Mouse (Mus musculus) spleen, adult 18-20 months (tissue): ENCODE measurements around the gene Tmem199.

Source experiments
- DNase-seq, 2 experiments: peaks; one replicate each; pipeline ENCODE4 v3.0.0; 2022; ENCODE audit warnings: mixed read lengths in 2 of 2

The Tmem199 gene

DNA sequence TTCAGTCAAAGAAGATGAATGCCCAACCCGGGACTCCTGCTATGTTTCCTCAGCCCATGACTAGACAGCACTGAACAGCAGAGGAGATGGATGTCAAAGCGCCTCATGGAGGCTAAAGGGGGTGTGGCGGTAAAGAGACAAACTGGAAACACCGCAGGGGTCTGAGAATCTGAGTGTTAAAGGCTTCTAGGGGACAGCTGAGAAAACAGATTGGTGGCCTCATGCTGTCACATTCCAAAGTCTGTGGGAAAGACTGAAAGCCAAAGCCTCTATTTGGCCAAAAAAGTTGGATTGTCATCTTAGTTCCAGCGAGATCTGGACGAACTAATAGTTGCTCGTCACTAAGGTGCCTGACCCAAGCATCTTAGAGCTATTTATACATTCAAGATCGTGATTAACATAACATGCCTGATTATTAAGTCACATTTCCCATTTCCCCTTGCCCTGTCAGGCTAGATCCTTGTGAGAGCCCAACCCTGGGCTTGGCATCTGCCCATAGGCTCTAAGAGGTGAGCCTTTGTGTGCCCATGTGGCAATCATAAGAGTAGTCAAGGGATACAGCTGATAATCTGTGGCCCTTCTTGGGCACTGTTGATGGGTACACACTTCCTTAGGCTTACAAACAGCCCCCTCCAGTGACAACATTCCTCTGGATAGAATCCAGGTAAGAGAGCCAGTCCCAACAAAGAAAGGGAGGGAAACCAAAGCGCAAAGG, 11.4 kb upstream of the Tmem199 start:
- no peak for DNase-seq

DNA sequence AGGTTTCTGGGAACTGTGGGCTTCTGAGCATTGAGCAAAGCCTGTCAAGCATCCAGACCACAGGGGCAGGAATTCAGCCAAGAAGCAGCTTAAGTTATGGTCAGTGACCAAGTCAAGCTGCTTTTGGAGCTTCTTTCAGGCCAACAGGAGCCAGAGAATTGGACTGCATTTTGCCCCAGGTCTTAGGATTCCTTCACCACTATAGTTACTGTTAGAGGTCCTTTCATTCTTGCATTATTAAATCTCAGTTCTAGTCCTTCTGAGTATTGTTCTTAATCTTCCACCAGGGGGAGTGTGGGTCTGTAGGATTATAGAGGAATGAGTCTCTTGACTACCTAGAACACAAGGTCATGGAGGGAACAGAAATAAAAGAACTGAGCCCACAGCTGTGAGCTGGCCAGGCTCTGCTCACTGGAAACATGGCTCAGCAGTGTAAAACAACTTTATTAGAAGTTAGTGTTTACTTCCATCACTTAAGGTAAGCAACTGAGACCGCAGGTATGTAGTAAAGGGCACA, 10.6 kb upstream of the Tmem199 start:
- DNase-seq: no peak

DNA sequence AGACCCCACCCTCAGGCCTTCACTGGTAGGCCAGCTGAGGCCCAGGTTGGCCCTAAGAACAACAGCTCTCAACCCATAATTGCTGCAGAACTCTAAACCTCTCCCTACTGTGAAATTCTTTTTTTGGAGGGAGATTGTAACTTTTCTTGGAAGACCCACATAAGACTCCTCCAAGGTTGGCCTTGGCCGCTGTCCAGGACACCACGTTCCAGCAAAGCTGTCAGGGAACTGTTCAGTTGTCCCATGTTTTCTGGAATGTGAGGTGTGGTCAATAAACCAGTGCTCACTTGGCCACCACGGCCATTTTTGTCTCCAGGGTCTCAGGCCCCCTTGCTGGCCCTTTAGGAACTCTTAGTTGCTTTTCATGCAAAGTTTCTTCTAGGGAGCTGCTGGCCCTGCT, 9.9 kb upstream of the Tmem199 start:
- no peak for DNase-seq

DNA sequence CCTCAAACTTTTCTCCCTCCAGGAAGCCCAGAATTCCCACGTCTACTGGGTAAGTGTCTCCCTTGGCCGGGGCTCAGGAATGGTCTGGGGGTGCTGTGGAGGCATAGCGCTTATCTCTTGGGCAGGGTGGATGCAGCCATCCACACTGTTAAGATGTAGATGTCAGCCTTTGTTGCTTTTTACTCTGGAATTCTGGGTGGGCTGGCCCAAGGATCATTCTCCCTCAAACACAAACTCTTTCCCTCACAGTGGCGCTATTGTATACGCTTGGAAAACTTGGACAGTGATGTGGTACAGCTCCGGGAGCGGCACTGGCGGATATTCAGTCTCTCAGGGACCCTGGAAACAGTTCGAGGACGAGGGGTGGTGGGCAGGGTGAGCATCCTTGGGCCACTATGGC, 7.0 kb upstream of the Tmem199 start:
- no peak for DNase-seq

DNA sequence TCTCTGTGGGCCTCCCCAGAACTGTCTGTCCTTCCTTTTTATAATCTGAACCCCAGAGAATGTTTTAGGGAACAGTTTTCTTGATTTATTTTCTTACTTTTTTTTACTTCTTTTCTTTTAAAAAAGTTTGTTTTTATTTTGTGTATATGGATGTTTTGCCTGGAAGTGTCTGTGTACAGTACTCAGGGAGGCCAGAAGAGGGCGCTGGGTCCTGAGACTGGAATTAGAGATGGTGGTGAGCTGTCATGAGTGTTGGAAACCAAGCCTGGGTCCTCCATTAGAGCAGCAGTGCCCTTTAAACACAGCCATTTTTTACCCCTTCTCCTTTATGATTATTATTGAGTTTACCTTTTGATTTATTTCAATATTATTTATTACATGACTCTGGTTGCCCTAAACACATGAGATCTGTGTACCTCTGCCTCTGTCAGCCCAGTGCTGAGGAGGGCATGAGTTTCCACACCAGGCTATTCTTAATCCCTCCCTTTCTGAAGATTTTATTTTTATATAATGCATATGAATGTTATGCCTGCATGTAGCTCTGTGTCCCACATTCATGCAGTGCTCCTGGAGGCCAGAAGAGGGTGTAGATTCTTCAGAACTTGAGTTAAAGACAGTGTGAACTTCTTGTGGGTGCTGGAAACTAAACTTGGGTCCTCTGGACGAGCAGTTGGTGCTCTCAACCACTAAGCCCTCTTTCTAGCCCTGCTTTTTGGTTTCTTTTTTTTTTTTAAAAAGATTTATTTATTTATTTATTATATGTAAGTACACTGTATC, 3.8 kb upstream of the Tmem199 start:
- DNase-seq: no peak

DNA sequence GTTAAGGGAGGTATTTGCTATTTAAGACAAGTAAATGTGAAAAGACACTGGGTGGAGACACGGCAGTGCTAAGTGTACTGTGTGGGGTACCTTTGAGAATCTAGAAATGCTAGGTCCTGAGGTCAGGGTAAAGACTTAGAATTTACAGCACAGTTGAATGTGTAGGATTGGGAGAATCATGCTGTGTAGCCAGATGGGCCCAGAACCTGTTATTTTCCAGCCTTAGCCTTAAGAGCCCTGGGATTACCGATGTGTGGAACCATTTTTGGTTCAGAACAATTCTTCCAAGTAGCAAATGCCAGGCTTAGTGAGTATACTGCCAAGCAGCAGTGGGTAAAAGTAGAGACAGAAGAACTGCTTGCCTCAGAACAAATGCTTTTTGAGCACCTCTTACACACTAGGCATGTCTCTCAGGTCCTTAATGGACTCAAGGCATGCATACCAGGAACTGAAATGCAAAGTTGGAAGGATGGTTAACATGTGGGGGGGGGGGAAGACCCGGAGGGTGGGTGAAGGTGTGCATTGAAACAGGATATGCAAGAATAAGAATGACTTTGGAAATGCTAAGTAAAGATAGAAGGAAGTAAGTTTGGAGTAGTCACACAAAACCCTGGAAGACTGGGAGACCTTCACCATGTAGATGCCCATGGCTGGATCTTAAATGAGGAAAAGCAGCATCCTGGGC, 1.3 kb upstream of the Tmem199 start:
- DNase-seq: no peak

DNA sequence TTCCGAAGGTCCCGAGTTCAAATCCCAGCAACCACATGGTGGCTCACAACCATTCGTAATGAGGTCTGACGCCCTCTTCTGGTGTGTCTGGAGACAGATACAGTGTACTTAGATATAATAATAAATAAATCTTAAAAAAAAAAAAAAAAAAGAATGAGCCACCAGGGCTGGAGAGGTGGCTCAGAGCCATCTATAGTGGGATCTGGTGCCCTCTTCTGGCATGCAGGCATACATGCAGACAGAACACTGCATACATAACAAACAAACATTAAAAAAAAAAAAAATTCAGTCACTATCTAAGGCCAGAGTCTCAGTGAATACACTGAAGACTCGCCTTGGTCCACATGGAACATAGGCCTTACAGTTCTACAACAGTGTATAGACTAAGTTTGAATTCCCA, 2.8 kb downstream of the Tmem199 start:
- no peak for DNase-seq

DNA sequence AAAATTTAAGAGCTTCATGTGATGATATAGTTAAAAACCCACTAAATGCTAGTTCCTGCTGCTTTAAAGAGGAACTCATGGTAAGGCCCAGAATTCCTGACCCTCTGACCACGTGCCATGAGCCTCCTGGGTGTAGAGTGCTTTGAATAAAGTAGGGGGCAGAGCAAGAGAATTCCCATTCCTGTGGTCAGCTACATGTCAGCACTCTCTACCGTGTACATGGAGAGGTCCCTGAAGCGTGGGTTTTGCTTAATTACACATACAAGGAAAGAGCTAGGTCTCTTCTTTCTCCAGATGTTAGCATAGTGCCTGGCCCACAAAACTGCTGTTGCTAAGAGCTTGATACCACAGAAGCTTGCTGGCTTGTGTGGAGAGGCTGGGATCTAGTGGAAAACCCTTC, 6.5 kb downstream of the Tmem199 start:
- no peak for DNase-seq

DNA sequence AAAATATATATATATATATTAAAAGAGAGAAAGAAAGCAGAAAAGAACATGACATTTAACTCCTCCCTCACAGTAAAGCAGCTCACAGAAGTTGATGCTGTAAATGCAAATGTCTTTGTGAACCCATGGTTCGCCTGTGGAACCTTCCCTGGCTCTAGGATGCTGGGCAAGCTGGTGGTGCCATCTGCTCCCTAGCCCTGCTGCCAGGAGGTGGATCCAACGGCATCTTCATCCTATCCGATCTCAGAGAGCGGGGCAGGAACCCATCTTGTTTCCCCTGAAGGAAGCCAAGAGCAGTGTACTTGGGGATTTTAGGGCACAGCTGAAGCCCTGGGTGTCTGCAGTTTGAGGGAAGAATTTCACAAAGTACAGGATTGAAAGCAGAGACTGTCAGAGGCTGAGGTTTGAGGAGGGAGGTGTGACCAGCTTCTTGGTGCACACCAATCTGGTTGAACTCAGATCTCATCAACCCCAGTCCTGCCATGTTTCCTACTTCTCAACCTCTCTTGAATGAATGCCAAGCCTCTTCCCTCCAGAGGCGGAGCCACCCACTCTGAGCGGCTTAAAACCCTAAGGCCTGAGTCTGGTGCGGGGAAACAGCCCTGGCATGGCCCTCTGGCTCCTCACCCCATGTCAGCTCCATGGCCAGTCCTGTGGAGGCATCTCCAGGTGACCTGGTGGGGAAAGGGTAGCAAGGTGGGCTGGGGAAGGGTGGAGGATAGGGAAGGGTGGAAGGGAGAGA, 8.9 kb downstream of the Tmem199 start, which contains the start of gene Sebox:
Sebox (plus strand) TSS at position 539 of the 742 bp plus-strand sequence.
- DNase-seq: no peak

DNA sequence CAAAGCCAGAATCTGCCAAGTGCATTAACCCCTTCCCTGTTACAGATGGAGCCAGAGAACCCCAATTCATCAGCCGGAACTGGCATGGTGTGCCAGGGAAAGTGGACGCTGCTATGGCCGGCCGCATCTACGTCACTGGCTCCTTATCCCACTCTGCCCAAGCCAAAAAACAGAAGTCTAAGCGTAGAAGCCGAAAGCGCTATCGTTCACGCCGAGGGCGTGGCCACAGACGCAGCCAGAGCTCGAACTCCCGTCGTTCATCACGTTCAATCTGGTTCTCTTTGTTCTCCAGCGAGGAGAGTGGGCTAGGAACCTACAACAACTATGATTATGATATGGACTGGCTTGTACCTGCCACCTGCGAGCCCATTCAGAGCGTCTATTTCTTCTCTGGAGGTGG, 10.4 kb downstream of the Tmem199 start:
- DNase-seq: no peak

DNA sequence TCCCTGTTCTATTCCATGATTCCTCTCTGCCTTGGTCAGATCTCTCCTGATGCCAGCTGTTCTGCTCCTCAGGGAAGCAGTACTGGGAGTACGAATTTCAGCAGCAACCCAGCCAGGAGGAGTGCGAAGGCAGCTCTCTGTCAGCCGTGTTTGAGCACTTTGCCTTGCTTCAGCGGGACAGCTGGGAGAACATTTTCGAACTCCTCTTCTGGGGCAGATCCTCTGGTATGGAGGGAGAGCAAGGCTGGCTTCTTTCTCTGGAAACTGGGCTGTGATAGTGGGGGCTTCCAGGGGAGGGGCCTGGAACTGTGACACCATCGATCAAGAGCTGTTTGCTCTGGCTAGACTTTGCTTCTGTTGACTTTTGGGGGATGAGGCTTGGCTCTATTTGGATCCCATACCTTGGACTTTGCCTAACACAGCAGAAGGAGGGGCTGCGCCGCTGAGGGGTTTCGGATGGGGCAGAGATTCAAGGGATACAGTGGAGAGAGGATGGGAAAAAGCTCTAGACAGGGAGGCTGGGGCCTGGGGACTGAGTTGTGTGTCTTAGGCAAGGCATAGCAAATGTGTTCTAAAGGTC, 11.3 kb downstream of the Tmem199 start:
- no peak for DNase-seq

DNA sequence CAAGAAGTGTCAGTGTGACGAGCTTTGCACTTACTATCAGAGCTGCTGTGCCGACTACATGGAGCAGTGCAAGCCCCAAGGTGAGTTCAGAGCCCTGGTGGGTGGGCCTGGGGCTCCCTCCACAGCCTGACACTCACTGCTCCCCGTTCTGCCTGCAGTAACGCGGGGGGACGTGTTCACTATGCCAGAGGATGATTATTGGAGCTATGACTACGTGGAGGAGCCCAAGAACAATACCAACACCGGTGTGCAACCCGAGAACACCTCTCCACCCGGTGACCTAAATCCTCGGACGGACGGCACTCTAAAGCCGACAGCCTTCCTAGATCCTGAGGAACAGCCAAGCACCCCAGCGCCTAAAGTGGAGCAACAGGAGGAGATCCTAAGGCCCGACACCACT, 12.4 kb downstream of the Tmem199 start:
- no peak for DNase-seq

DNA sequence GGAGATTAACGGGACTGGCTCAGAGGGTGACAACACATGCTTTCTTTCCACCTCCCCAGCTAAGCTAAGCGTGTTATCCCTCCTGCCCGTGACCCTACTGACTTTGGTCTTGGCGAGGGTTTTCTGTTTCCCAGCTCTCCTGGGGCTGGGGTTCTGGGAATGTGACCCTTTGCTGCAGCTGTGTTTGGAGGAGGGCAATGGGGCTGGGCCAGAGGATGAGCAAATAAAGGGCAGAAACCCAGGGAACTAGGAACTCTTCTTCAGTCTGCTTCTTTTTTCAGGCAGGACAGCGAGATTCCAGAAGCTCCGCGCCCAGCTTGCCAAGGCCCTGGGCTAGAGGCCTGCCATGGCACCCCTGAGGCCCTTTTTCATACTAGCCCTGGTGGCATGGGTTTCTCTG, 13.0 kb downstream of the Tmem199 start, which contains the start of gene Vtn:
Vtn (plus strand) TSS at position 88 of the 400 bp plus-strand sequence.
- no peak for DNase-seq

DNA sequence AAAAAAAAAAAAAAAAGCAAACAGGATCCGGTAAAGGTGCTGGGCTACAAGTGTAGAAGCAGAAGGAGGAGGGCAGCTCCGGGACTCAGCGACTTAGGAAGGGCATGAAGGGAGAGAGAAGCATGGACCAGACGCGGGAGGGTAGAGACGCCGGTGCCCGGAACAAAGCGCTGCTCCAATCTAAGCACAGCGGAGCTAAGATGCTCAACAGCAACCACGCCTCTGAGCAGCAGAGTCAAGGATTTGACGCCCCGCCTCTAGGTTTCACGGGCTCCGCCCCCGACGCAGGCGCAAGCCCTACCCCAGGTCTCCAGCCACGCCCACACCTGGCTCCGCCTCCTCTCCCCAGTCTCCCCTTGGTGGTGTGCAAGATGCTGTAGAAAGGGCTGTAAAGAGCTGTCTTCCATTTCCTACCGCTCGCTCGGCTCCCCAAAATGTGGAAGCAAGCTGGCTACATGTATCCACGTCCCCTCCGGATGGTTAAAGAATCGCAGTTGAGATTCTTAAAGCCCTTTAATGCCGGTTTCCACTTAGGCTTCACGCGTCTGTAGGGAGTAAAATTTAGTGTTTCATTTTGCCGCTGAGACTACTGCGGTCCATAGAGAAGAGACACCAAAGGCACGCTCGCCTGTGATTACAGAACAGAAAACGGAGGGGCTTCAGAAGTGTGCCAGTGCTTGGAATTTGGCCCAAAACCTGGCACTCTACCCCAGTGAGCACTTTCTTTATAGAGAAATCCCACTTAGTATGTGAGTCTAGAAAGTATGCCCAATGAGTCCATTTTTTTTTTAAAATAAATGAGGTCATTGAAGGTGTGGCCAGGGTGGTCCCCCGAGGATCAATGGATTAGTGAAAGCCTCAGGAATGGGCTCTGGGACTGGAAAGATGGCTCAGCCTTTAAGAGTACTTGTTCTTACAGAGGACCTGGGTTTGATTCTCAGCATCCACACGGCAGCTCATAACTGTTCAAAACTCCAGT, 14.1 kb downstream of the Tmem199 start, which contains the start of gene Sarm1:
Sarm1 (minus strand) TSS at position 211 of the 979 bp plus-strand sequence.
- peak; percentile 96 to 99 for DNase-seq

DNA sequence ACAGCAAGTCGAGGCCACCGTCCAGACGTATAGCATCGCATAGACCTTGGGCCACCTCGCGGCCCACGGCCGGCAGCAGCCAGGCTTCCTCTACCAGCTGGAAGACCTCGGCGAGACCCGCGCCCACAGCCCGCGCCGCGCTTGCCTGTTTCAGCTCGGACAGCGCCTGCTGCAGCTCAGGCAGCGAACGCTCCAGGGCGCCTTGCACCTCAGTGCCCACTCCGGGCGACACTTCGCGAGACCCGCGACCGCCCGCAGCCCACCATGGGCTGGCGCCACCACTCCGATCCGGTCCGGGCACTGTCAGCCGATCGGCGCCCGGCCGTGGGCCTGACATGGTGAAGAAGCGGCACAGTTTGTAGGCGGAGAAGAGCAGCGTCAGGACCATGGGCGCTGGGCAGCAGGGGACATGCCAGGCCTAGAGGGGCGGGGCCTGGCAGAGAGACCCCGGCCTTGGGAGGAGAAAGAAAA, 14.9 kb downstream of the Tmem199 start:
- peak; percentile 17 to 26 for DNase-seq

DNA sequence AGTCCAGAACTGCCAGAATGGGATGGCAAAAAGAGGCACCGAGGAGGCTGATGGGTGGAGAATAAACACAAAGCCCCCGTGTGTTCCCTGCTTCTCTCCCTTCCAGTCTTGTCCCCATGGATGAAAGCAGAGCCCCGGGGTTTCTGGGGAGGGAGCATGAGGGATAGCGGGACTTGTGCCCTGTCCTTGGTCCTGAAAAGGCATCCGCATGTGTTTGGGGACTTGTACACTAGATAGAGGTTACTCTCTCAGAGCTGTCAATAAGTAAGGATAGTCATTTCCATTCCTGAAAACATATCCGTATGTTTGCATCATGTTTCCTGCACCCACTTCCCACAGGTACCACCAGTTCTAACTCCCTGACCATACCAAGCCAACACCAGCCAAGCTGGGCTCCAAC, 16.1 kb downstream of the Tmem199 start:
- DNase-seq: no peak

DNA sequence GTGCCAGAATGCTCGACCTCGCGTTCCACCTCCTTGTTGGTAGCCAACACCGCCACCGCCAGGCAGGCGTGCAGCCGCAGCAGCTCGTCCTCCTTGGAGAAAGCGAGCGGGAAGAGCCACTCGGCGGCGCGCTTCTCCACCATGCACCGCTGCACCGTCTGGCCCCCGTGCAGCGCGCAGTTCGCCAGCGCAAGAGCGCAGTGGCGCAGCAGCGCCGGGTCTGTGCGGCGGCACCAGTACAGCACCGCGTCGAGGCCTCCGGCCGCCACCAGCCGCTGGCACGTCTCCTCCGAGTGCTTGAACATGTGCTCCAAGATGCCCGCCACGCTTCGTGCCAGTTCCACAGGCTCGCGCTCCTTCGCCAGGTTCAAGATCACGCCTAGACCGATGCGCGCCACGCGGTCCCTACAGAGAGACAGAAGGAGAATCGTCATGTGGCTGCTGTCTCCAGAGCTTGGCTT, 21.2 kb downstream of the Tmem199 start:
- no peak for DNase-seq

DNA sequence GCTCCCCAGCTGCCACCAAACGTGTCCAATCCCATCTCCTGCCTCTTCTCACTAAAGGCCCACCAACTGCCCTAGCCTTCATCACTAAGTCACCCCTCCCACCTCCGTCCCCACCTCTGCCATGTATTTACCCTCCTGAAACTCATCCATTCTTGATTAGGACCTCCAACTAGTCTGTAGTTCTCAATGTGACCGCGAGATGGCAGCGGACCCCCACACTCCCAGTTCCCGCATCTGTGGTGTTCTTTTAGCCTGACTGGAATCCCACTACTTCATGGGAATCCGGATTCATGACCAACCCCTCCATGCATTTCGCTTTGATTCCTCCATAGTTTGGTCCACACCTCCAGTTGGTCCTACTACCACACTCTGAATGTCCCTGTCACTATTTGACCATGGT, 23.8 kb downstream of the Tmem199 start:
- peak; percentile 26 to 63 for DNase-seq

DNA sequence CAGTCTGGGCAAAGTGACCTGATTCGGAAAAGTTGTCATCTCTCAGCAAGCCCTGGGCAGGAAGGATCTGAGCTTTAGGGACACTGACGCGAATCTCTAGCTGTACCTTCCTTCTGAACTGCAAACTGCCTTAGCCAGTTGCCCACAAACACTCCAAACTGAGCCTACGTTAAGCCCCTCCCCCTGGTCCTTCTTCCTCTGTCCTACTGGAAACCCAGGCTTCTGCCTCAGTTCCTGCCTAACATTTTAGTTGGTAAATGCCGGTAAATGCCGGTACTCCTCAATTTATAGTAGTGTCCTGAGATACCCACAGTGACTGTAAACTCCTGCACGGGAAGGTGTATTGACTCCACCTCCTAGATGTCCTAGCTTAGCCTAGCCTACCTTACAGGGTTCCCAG, 28.3 kb downstream of the Tmem199 start:
- no peak for DNase-seq

DNA sequence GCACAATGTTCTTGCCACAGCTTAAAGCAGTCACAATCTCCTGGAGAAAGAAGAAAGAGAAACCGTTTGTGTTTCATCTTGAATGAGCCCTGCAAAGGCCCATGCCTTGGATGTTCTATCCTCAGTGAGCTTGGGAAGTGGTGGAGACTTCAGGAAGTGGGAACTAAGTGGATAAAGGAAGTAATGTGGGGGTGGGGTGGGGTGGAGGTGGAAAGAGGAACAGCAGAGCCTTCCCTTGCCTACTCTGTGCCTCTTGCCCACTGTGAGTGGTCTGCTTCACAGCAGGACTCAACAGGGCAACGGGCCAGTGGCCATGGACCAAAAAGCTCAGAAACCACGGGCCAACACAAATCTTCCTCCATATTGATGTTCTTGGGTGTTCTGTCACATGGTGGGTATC, 36.7 kb downstream of the Tmem199 start:
- no peak for DNase-seq
